Mouse (Mus musculus) kidney, postnatal 25 days (tissue): ENCODE data around the gene Zzz3.
"Not testable (repeated sequence)": the region's sequence is repeated elsewhere in the genome, so short reads cannot be mapped to it uniquely, and the experiment has no call there.

ENCODE experiments used
- DNase-seq, 2 experiments: peaks; one replicate each; pipeline ENCODE4 v3.0.0; 2021; ENCODE audit warnings: mixed read lengths in 2 of 2

Zzz3 gene

DNA sequence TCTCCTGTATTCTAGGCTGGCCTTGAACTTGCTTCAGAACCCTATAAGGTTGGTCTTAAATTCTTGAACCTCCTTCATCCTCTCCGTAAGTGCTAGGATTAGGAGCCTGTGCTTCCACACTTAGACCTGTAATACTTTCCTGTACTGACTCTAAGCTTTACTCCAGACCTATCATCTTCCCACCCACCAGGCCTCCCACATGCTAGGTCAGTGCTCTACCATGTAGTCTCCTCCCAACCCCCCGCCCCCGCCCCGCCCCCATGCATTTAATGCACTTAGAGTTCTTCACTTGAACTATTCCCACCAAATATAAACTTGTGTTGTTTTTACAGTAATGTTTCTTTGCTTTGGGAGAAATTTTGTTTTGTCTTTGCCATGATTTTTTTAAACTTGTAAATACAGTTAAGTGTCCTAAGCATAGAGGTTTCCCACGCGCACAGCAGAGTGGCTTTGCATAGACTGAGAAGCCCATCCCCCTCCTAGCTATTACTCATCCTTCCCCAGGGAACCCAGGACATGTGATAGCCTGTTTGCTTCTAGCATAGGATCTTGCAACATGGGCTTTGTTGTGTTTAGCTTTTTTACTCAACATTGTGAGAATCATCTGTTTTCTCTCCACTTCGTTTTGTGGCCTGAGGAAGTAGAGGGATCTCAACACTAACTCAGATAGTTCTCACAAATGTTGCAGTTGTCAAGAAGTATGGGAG is 6.8 kb downstream of the Zzz3 start:
- peak; percentile 46 to 51 for DNase-seq

DNA sequence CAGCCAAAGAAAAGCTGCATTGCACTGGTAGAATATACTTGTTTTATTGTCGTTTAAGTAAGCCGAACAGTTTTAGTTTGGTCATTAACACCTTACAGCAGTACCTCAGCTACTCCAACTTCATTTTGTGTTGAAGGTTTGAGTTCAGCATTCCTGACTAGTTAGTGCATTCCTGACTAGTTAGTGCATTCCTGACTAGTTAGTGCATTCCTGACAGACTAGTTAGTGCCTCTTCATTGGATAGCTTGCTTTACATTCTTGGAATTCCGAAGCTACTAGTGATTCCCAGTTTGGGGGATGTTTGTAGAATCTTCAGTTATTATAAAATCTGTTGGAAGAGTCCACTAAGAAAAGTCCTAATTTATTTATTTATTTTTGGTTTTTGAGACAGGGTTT is 7.4 kb downstream of the Zzz3 start:
- no peak for DNase-seq

DNA sequence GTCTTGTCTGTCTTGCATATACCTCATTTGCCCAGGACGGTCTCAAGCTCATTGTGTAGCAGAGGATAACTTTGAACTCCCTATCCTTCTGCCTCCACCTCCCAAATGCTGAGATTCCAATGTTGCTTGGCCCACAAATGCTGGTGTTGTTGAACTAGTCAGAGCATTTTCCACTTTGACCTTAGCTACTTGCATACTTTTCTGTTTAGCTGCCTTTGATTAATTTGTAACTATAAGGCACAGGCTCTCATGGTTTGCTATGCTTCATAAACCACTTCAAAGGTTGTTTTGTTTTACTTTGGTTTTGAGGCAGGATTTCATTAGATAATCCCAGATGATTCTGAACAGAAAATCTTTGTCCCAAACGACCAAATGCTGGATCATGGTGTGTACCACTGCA is 8.6 kb downstream of the Zzz3 start:
- DNase-seq, result peak; percentile 51 to 55

DNA sequence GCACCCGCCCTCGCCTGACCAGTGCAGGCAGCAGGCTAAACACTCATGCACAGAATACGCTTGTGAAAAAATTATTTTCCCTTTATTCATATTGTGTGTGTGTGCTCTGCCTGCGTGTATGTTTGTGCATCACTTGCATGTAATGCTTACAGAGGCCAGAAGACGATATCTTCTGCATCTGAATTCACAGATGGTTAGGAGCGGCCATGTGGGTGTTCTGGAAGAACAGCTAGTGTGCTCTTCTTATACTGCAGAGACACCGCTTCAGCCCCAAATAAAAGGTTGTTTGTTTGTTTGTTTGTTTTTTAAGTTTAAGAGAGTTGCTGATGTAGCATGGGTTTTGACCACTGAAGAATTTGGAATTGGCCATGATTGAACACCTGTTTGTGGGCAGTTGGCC is 10.1 kb downstream of the Zzz3 start:
- DNase-seq, result no peak

DNA sequence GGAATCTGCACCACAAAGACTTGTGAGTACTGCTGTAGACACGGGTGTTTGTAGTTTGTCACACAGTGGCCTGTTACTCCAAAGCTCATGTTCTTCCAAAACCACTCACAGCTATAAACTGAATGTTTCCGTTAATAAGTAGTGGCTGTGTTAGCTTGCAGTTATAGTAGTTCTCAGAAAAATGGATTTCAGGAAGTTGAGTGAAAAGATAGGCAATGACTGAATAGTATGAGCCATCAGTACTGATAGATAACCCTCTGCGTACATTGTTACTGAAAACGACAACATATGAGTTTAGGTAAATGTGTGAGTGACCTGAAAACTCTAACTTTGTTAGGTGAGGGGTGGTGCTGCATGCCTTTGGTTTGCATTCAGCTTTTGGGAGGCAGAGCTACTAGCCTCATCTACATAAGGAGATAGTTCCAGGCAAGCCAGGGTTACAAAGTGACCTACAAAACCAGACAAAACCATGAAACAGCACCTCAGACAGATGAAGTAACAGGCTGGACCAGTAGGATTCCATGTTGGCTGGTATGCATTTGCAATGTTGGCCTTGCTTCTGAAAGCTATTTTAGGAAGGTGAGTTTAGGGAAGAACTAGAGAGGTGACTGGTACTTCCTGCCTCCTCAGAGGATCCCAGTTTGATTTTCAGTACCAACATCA is 10.8 kb downstream of the Zzz3 start:
- no peak for DNase-seq

- DNase-seq, result peak in 1 of 2 experiments; percentile 34
Measured at GRCm38 (mm10) chr3:152410980-152411551, 15.8 kb downstream of the Zzz3 start.

- no peak for DNase-seq
Measured at GRCm38 (mm10) chr3:152412362-152412761, 17.1 kb downstream of the Zzz3 start.

DNA sequence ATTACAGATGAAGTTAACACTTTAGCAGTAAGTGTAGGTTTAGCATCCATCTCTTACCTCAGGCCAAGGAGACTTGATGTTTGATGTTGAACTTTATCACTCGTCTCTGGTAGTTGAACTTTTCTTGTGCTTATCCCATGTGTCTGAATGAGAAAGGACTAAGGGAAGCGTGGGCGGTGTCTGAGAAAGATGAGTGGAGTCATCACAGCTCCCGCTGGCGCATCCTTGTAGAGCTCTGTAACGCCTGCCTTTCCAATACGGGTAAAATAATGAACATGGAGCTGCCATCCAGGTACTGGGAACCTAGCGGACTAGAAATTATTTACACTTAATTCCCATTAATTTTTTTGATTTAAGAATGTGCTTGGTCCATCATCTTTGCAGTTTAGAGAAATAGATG is 33.7 kb downstream of the Zzz3 start:
- DNase-seq, result no peak

GRCm38 (mm10) chr3:152432677-152433076 is 37.4 kb downstream of the Zzz3 start:
- DNase-seq, result no peak

- DNase-seq, result no peak
Measured at GRCm38 (mm10) chr3:152435590-152435989, 40.3 kb downstream of the Zzz3 start.

DNA sequence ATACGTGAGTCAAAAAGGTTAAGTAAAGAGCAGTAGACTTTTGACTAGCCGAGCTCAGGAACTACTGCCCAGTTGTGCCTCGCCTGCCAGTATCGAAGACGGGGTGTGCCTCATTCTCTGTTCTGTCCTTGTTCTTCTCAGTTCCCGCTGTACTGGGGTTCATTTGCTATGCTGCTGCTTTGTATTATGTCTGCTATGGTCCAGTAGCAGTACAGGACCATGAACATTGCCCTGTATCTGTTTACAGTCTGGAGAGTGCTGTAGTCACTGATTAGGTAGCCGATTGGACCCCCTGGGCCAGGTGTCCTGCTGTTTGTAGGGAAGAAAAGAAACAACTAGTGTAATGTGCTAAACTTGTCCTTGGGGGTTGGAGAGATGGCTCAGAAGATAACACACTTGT is 42.8 kb downstream of the Zzz3 start:
- peak; percentile 15 to 41 for DNase-seq

DNA sequence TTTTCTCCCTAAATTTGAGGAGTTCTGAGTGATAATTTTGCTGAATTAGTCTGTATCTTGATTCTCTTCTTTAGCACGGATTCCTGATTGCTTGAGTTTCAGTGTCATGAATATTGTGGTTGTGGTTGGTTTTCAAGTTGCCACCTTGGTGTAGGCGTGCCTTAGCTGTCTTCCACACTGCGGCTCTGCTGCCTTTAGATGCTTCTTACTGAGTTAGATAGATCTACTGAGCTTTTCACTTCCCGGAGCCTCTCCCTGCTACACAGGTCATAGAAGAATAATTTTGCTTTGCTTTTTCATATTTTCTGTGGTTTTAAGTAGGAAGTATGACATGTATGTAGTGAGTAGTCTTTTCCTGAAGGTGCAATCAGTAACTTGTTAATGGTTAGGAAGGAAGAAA is 47.5 kb downstream of the Zzz3 start:
- DNase-seq, result no peak

- no peak for DNase-seq
Measured at GRCm38 (mm10) chr3:152444114-152444513, 48.8 kb downstream of the Zzz3 start.

- DNase-seq, result no peak
Measured at GRCm38 (mm10) chr3:152446966-152447365, 51.7 kb downstream of the Zzz3 start.

GRCm38 (mm10) chr3:152453163-152453562 is 57.9 kb downstream of the Zzz3 start:
- DNase-seq, result no peak

DNA sequence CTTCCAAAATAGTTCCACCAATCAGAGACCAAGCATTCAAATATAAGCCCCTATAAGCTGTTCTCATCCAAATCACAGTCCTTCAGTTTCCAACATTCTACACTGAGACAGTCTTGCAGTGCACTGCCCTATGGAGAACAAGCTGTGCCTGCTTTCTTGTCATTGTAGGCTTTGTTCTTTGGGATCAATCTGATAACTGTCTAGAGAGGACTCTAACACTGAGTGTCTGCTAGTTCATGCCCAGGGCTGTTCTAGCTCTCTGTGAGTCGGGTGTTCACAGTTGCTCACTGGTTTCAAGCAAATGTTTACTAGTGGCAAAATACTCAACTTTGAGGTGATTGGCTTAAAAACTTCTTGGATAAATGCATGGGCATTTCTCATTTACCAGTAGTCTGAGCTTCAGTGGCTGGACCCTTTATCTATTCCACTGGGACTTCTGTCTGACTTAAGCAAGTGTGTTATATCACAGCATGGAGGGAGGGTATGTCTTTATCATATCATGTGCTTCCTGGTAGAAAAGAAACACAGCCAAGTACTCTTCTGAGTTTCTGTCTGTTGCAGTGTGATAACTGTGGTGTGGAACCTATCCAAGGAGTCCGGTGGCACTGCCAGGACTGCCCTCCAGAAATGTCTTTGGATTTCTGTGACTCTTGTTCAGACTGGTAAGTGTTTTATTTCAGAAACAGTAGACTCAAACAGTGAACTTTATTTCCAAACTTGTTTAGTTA is 62.2 kb downstream of the Zzz3 start:
- DNase-seq, result no peak

DNA sequence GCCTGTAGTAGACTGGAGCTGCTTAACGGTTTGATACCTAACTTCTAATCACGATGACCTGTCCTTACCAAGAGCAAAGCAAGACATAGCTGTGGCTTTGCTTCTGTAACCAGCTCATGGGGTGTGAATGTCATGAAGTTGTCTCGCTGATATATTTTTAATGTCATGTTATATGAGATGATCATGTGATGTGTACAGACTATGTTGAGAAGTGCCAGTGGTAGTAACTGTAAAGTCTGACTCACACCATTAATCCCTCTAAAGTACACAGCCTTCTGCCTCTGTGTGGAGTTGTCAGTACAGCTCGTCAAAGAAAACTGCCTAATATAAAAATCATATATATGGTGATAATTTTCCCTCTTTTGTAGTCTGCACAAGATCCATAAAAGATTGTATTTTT is 63.6 kb downstream of the Zzz3 start:
- DNase-seq, result not testable (repeated sequence)

DNA sequence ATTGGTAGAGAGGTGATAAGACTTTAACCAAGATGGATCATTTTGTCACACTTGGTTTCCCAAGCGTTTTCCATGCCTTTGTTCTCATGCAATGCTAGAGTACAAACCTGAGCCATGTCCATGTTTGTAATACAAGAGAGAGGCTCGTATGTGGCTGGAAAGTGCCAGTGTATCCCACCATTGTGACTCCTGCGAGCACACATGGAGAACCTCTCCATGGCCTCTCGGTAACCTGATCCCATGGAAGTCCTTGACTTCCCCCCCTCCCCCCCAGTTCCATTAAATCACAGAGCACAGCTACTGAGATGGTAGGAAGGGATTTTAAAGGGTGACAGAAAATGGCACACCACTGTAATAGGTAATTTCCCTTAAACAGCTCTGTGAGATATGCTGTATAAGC is 65.5 kb downstream of the Zzz3 start:
- no peak for DNase-seq

GRCm38 (mm10) chr3:152462038-152462547 is 66.8 kb downstream of the Zzz3 start:
- DNase-seq, result no peak

- no peak for DNase-seq
Measured at GRCm38 (mm10) chr3:152462900-152463299, 67.6 kb downstream of the Zzz3 start.

- DNase-seq, result no peak
Measured at GRCm38 (mm10) chr3:152464462-152464861, 69.2 kb downstream of the Zzz3 start.

- no peak for DNase-seq
Measured at GRCm38 (mm10) chr3:152465338-152465737, 70.1 kb downstream of the Zzz3 start.

GRCm38 (mm10) chr3:152466849-152467248 is 71.6 kb downstream of the Zzz3 start:
- DNase-seq, result no peak
